Mouse (Mus musculus) layer of hippocampus, postnatal 14 days (tissue): ENCODE data around the gene Tfam. TPM values are rescaled to one million over a fixed set of nuclear protein-coding genes. Genes with fewer than 3 reads are reported as not detected.

ENCODE experiments used
- DNase-seq, 2 experiments: peaks; one replicate each; pipeline ENCODE4 v3.0.0; 2021 to 2022; ENCODE audit warnings: low spot score in 2 of 2, mixed read lengths in 1 of 2
- long read RNA-seq, 2 experiments: library from polyadenylated mRNA; stranded (forward); transcript quantifications; one replicate each; pipeline ENCODE4 v2.0.0; 2021
- total RNA-seq, 2 experiments: library from RNA; stranded (reverse); gene quantifications; 2 replicates each; pipeline ENCODE4 v1.2.3; 2021

Gene Tfam
- 10 to 100 TPM; 35.3 to 38.9 TPM for total RNA-seq
- long read RNA-seq, experiment 1, full-length matches to known transcripts = 21 of 23 reads
- long read RNA-seq, experiment 1, partial matches to known transcripts = 0 of 23 reads
- long read RNA-seq, experiment 1, other reads (novel, unspliced or antisense) = 2 of 23 reads
- long read RNA-seq, experiment 2, full-length matches to known transcripts = 27 of 34 reads
- long read RNA-seq, experiment 2, partial matches to known transcripts = 3 of 34 reads
- long read RNA-seq, experiment 2, other reads (novel, unspliced or antisense) = 4 of 34 reads

- DNase-seq = no peak
Measured at GRCm38 (mm10) chr10:71238240-71238554, at the start of gene Tfam. Gene Tfam, minus strand, starts transcription at chr10:71238280.

DNA sequence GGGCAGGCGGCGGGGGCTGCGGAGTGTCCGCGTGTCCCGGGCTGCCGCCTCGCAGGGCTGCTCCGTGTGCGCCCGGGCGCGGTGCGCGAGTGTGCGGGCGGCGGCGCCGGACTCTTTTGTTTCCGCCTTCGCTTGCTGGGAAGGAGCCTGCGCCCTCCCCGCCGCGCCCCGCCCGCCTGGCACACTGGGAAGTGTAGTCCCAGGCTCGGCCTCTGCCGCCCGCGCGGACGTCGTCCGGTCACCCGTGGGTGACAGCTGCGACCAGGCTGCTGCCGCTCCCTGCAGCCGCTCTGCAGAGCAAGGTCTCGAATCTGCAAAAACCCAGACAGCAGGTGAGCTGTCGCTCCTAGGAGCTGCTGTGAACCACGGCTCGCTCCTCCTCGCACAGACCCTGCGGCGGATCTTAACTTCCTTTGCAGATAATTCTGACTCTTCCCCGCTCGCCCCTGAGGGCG lies 47.1 kb upstream of the Tfam start, which contains the start of gene Ube2d1:
TSS of gene Ube2d1 (minus strand) at position 137 of the 455 bp plus-strand sequence.
- DNase-seq = peak; percentile 87 to 89

- no peak for DNase-seq
Measured at GRCm38 (mm10) chr10:71284511-71285125, 46.5 kb upstream of the Tfam start.

GRCm38 (mm10) chr10:71284131-71284510 lies 46.0 kb upstream of the Tfam start:
- no peak for DNase-seq

GRCm38 (mm10) chr10:71273008-71273739 lies 35.1 kb upstream of the Tfam start:
- peak in 1 of 2 experiments; percentile 61 for DNase-seq

GRCm38 (mm10) chr10:71267973-71268372 lies 29.9 kb upstream of the Tfam start:
- DNase-seq = no peak

- no peak for DNase-seq
Measured at GRCm38 (mm10) chr10:71267511-71267910, 29.4 kb upstream of the Tfam start.

GRCm38 (mm10) chr10:71265067-71265466 lies 27.0 kb upstream of the Tfam start:
- DNase-seq = no peak

GRCm38 (mm10) chr10:71261637-71262036 lies 23.6 kb upstream of the Tfam start:
- no peak for DNase-seq

DNA sequence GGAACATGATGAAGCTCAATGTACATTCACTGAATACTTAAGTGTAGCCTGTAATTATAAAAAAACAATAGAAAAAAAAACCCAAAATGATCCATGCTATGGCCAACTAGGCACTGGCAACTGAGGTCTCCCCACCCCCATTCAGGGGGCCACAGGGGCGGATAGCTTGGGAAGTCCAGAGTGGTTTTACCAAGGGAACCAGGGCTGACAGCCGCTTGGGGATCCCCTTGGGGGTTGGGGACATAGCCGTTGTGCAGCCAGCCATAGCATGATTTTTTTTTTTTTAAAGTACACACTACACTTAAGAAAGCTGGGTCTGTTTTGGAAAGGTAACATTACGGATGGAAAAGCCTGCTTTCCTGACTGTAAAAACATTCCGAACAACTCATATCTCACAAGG lies 20.9 kb upstream of the Tfam start:
- DNase-seq = no peak

GRCm38 (mm10) chr10:71258516-71258915 lies 20.4 kb upstream of the Tfam start:
- DNase-seq = no peak

DNA sequence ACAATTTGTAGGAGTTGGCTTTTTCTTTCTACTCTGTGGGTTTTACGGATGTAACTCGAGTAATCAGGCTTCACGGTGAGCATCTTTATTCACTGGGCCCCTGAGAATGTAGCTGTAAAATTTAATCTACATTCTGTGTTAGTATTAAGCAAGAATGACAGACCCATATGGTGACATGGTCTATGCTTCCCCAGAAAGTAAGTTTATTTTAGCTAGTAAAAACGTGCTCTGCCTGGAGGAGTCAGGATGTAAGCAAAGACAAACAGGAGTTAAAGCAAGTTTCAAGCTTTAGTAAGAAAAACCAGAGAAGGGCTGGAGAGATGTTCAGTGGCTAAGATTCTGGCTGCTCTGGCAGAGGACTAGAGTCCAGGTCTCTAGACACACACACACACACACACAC lies 15.1 kb upstream of the Tfam start:
- DNase-seq = no peak

GRCm38 (mm10) chr10:71252421-71252820 lies 14.3 kb upstream of the Tfam start:
- DNase-seq = no peak

- no peak for DNase-seq
Measured at GRCm38 (mm10) chr10:71251846-71252245, 13.8 kb upstream of the Tfam start.

- no peak for DNase-seq
Measured at GRCm38 (mm10) chr10:71251256-71251655, 13.2 kb upstream of the Tfam start.

DNA sequence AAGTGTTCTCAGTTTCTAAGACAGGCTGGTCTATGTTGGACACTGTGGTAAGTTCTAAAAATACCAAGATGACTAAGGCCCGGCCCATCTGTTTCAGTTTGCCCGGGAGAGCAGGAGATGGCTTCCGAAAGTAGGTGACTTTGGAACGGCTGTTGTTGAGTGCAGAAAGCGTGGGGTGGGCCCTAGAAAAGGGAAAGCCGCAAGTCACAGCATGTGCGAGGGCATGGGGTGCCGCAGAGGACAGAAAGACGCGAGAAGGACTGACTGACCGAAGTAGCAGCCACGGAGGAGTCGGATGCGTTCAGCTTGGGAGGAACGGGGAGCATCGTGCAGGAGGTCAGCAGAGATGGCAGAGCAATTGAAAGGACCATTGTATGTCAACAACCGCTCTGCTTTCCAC lies 12.4 kb upstream of the Tfam start:
- DNase-seq = peak; percentile 54 to 65

- DNase-seq = no peak
Measured at GRCm38 (mm10) chr10:71249086-71249880, 11.2 kb upstream of the Tfam start.

GRCm38 (mm10) chr10:71246956-71247355 lies 8.9 kb upstream of the Tfam start:
- DNase-seq = no peak

- DNase-seq = no peak
Measured at GRCm38 (mm10) chr10:71239479-71240120, 1.5 kb upstream of the Tfam start.

DNA sequence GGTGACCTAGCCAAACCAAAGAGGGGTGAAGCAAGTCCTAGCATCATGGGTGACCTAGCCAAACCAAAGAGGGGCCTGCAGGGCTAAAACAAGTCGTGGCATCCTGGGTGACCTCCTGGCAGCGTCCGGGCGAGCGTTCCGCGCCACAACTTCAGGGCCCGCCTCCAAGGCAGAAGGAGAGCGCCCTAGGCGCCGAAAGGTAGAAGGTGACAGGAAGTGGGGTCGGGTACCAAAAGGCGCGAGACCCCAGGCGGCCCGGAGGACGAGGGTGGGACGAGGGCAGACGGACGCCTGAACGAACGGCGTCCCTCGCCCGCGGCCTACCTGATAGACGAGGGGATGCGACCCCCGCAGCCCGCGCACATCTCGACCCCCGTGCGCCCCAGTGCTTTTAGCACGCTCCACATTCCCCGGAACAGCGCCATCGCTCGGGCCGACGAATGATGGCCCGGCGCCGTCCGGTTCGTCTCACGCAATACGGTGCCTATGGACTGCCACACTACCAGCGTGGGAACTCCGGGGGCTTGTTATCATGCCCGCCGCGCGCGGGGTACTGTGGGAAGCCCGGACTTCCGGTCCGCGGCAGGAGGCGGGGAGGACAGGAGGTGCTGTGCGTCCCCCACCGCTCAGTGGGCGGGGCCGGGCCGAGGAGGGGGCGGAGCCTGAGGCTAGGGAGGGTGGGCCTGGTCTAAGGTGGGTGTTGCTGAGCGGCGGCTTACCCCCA lies 402 bp downstream of the Tfam start:
- peak; percentile 89 to 95 for DNase-seq
